8 mouse cellular contexts compared by ENCODE assay signal in genomic region chr1:178318002-178318388, GRCm38 (mm10). TPM values are rescaled to one million over a fixed set of nuclear protein-coding genes. Genes with fewer than 3 reads are reported as not detected.
A peak's percentile ranks its signal among the peaks of the same experiment; 100 is the strongest.
DNase-seq lines count a peak whose midpoint lies in the region; ATAC-seq and TF ChIP-seq lines count a peak whose summit lies in the region.

No protein-coding gene starts in this region.

- no peaks in the 10 kb centered on the region for H3K9me3 ChIP-seq in heart, embryonic 15.5 days (replicated peaks)
- no peaks in the 10 kb centered on the region for H3K9me3 ChIP-seq in limb, embryonic 14.5 days (ENCODE audit: control insufficient read depth, low read length)
- H3K9me3 ChIP-seq in midbrain, embryonic 14.5 days (ENCODE audit: control insufficient read depth, low read length), result no peaks in the 10 kb centered on the region

- peaks cover 17% of the 10 kb centered on the region for H3K36me3 ChIP-seq in heart, embryonic 15.5 days
- H3K36me3 ChIP-seq in limb, embryonic 14.5 days (ENCODE audit: control insufficient read depth, insufficient read depth, low read length), result peaks cover 23% of the 10 kb centered on the region
- H3K36me3 ChIP-seq in midbrain, embryonic 14.5 days (ENCODE audit: control insufficient read depth, insufficient read depth, low read length), result peaks cover 29% of the 10 kb centered on the region

- H3K4me2 ChIP-seq in heart, embryonic 15.5 days, result peak overlapping the region; percentile 64
- H3K4me2 ChIP-seq in limb, embryonic 14.5 days (replicated peaks; ENCODE audit: low read depth, low read length, severe bottlenecking), result peak overlapping the region; percentile 64
- peak overlapping the region; percentile 94 for H3K4me2 ChIP-seq in midbrain, embryonic 14.5 days (ENCODE audit: low read length)

- peaks cover 27% of the 10 kb centered on the region for H3K4me1 ChIP-seq in heart, embryonic 15.5 days (replicated peaks)
- peaks cover 16% of the 10 kb centered on the region for H3K4me1 ChIP-seq in limb, embryonic 14.5 days (ENCODE audit: control insufficient read depth, insufficient read depth, low read length)
- H3K4me1 ChIP-seq in midbrain, embryonic 14.5 days (ENCODE audit: control insufficient read depth, insufficient read depth, low read length), result peaks cover 32% of the 10 kb centered on the region

- WGBS in heart, embryonic 15.5 days, result under 1% methylated on average over 17 of the region's 17 CpGs
- WGBS in limb, embryonic 14.5 days, result under 1% methylated on average over 17 of the region's 17 CpGs
- WGBS in midbrain, embryonic 14.5 days, result under 1% methylated on average over 17 of the region's 17 CpGs

- peak; percentile 71 for ATAC-seq in heart, embryonic 15.5 days (replicated peaks; ENCODE audit: insufficient number of reproducible peaks, insufficient read depth, low FRiP score, low read depth)
- ATAC-seq in limb, embryonic 14.5 days (ENCODE audit: low FRiP score, low read depth), result peak; percentile 58
- peak; percentile 75 for ATAC-seq in midbrain, embryonic 14.5 days (ENCODE audit: low FRiP score, low TSS enrichment)

- H3K4me3 ChIP-seq in left cerebral cortex, adult 2 months, result peak overlapping the region; percentile 84
- peak overlapping the region; percentile 81 for H3K4me3 ChIP-seq in heart, embryonic 15.5 days
- H3K4me3 ChIP-seq in limb, embryonic 14.5 days (replicated peaks; ENCODE audit: low read length), result peak overlapping the region; percentile 62
- H3K4me3 ChIP-seq in midbrain, embryonic 14.5 days (replicated peaks; ENCODE audit: low read depth, low read length), result peak overlapping the region; percentile 69

- H3K27ac ChIP-seq in left cerebral cortex, adult 2 months, result peak overlapping the region; percentile 100
- peak overlapping the region; percentile 100 for H3K27ac ChIP-seq in heart, embryonic 15.5 days
- peak overlapping the region; percentile 100 for H3K27ac ChIP-seq in limb, embryonic 14.5 days (replicated peaks; ENCODE audit: low read depth, low read length)
- H3K27ac ChIP-seq in midbrain, embryonic 14.5 days (replicated peaks; ENCODE audit: low read depth, low read length), result peak overlapping the region; percentile 100

- peak overlapping the region; percentile 83 for H3K9ac ChIP-seq in heart, embryonic 15.5 days
- peak overlapping the region; percentile 88 for H3K9ac ChIP-seq in limb, embryonic 14.5 days (ENCODE audit: low read depth, low read length, severe bottlenecking)
- peak overlapping the region; percentile 94 for H3K9ac ChIP-seq in midbrain, embryonic 14.5 days (replicated peaks; ENCODE audit: low read length)

- no peak for TF ChIP-seq POLR2A in limb, embryonic 14.5 days (IDR thresholded peaks at IDR 0.05; ENCODE audit: borderline replicate concordance, extremely low read depth, insufficient read depth, insufficient read length)

- H3K27me3 ChIP-seq in heart, embryonic 15.5 days, result no peaks in the 10 kb centered on the region
- no peaks in the 10 kb centered on the region for H3K27me3 ChIP-seq in limb, embryonic 14.5 days (ENCODE audit: control insufficient read depth, insufficient read depth, low read length)
- H3K27me3 ChIP-seq in midbrain, embryonic 14.5 days (ENCODE audit: control insufficient read depth, insufficient read depth, low read length), result no peaks in the 10 kb centered on the region

- intact Hi-C loops in left cerebral cortex, adult 2 months (cut with DNase I), result loop anchor here (1.0 to 10.0 kb wide), 5 partner anchors 19 to 1227 kb away; partner anchors contain the start of genes Cnst, Efcab2, Hnrnpu and Tfb2m

- TF ChIP-seq CTCF in left cerebral cortex, adult 2 months (IDR thresholded peaks at IDR 0.05), result no peak

- DNase-seq in left cerebral cortex, adult 2 months (ENCODE audit: extremely low spot score in 1 of 2, low spot score in 2 of 2), result no peak
- DNase-seq in left cerebral cortex, adult 11 months (ENCODE audit: low spot score), result no peak
- peak; percentile 87 for DNase-seq in brain, embryonic 18.5 days (ENCODE audit: low read depth, low spot score)
- peak; percentile 87 for DNase-seq in limb, embryonic 14.5 days (ENCODE audit: low spot score)
- DNase-seq in midbrain, embryonic 14.5 days, result peak; percentile 92
- no peak for DNase-seq in cerebellum, adult 9-11 months
- no peak for DNase-seq in left cerebral cortex, adult 18-20 months (ENCODE audit: low spot score in 2 of 2)

RNA-seq across cellular contexts. Expression of gene Cox20, which starts 0.9 kb away (rescaled TPM):
- total RNA-seq in left cerebral cortex, adult 2 months (2021), result 10 to 100 TPM; 30.0 to 33.3 TPM
- polyA plus RNA-seq in heart, embryonic 15.5 days (2015; fragmentation: Nextera tagmentation; extraction: Ambion mirVana), result 202 and 343 TPM in 2 replicates
- 53.3 and 72.8 TPM in 2 replicates for polyA plus RNA-seq in limb, embryonic 14.5 days (2012; rRNA removed)
- 116 and 118 TPM in 2 replicates for polyA plus RNA-seq in limb, embryonic 14.5 days (2014; fragmentation: Nextera tagmentation; extraction: Ambion mirVana)
- polyA plus RNA-seq in midbrain, embryonic 14.5 days (2014; fragmentation: Nextera tagmentation; extraction: Ambion mirVana), result 124 and 139 TPM in 2 replicates
- total RNA-seq in left cerebral cortex, adult 18-20 months (2021), result 10 to 100 TPM; 33.1 to 34.6 TPM

RNA-seq across cellular contexts. Expression of gene Hnrnpu, which starts 19.6 kb away (rescaled TPM):
- total RNA-seq in left cerebral cortex, adult 2 months (2021), result 100 to 1,000 TPM; 411 to 430 TPM
- polyA plus RNA-seq in heart, embryonic 15.5 days (2015; fragmentation: Nextera tagmentation; extraction: Ambion mirVana), result 227 and 271 TPM in 2 replicates
- 246 and 379 TPM in 2 replicates for polyA plus RNA-seq in limb, embryonic 14.5 days (2012; rRNA removed)
- polyA plus RNA-seq in limb, embryonic 14.5 days (2014; fragmentation: Nextera tagmentation; extraction: Ambion mirVana), result 393 and 475 TPM in 2 replicates
- 243 and 369 TPM in 2 replicates for polyA plus RNA-seq in midbrain, embryonic 14.5 days (2014; fragmentation: Nextera tagmentation; extraction: Ambion mirVana)
- 100 to 1,000 TPM; 419 to 428 TPM for total RNA-seq in left cerebral cortex, adult 18-20 months (2021)

Comparison
In these comparisons a context has a peak if more than half of its experiments do, and no peak if none do; other contexts are left out.
1. DNase-seq: peak in brain, embryonic 18.5 days (single experiment), limb, embryonic 14.5 days (single experiment) and midbrain, embryonic 14.5 days (single experiment); none in left cerebral cortex, adult 2 months (0 of 2), left cerebral cortex, adult 11 months (single experiment), cerebellum, adult 9-11 months (single experiment) and left cerebral cortex, adult 18-20 months (0 of 2).
2. Peak in every context shown above with its lines, with median percentiles within 50 percentile points of each other: H3K27ac ChIP-seq, H3K4me3 ChIP-seq, ATAC-seq, H3K4me2 ChIP-seq and H3K9ac ChIP-seq.